Mouse (Mus musculus) lung, adult 2 months (tissue): ENCODE data around the gene Theg.

Experiments used
- CTCF ChIP-seq: fragments of 200-500 bp; IDR thresholded peaks from 2 replicates; pipeline ENCODE4 v1.5.1; 2011; ENCODE audit warnings: mild to moderate bottlenecking, low read length, control low read depth; ENCODE audit not compliant: insufficient read depth
- POLR2A ChIP-seq: fragments of 200-500 bp; IDR thresholded peaks from 2 replicates; pipeline ENCODE4 v1.6.1; 2011; ENCODE audit warnings: low read depth, mild to moderate bottlenecking, control low read depth, low read length, borderline replicate concordance; ENCODE audit errors: extremely low read depth

DNA sequence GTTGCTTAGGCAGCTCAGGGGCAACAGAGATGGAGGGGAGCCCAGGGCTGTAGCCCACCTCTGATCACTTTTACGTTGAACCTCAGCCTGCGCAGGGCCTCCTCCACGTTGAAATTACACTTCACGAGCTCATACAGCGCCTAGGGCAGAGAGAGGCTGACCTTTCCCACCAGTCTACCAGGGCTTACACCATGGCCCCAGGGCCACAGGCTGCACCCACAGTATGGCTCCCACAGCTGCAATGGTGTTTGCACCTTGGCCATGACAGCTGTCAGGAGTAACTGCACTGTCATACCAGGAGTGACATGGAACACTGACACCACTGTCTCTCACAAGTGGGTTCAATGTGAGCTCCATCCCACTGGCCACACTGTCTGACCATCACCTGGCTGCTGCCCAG is 42.5 kb downstream of the Theg start:
- TF ChIP-seq POLR2A (no peak), CTCF (no peak)
